ENCODE assay signal across 8 mouse cellular contexts in the genomic region with DNA sequence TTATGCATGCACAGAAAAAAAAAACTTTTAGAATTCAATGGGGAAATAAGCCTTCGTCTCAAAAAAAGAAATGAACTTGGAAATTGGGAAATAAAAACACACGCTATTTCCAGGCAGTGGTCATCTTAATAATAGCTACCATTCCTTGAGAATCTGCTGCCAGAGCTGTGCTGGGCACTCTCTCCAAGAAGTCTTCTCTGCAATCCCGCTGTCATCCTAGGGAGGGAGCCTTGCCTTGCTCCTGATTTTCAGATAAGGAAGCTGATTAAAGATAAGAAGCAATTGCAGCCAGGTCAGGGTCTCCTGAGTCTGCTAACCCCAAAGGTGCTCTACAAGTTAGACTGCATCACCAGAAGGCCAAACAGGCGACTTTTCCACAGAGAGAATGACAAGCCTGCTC.
DNase-seq lines count a peak whose midpoint lies in the region; ATAC-seq and TF ChIP-seq lines count a peak whose summit lies in the region.
"Had no signal": no experiment of that assay in that cellular context is flagged by ENCODE, and none has a peak within 500 bp of the region (broad histone marks: within the 10 kb centered on the region; RNA-seq: fewer than 3 reads in every experiment).

No protein-coding gene starts in this region.

- no peaks in the 10 kb centered on the region for H3K36me3 ChIP-seq in hindbrain, embryonic 11.5 days (ENCODE audit: control insufficient read depth, insufficient read depth, low read length)
- H3K36me3 ChIP-seq in hindbrain, embryonic 14.5 days (replicated peaks; ENCODE audit: control insufficient read depth, insufficient read depth) = no peaks in the 10 kb centered on the region
- no peaks in the 10 kb centered on the region for H3K36me3 ChIP-seq in ES-E14 (ENCODE audit: control insufficient read depth, insufficient read depth, low read length, poor library complexity, severe bottlenecking)
- H3K36me3 ChIP-seq: midbrain, embryonic 12.5 days had no signal

- peak; percentile 19 for DNase-seq in hindbrain, embryonic 11.5 days (ENCODE audit: low spot score)
- DNase-seq in hindbrain, embryonic 14.5 days (ENCODE audit: low spot score) = no peak
- DNase-seq in ES-E14 (ENCODE audit: low read depth, low spot score) = no peak
- peak; percentile 43 for DNase-seq in adrenal gland, postnatal 14 days
- DNase-seq in lung, postnatal 10 days = peak; percentile 38
- no peak for DNase-seq in ovary, postnatal 14 days (ENCODE audit: low spot score)
- no peak for DNase-seq in testis, postnatal 14 days (ENCODE audit: low spot score)

- no peak overlapping the region for H3K4me3 ChIP-seq in hindbrain, embryonic 11.5 days (ENCODE audit: low read depth, low read length)
- no peak overlapping the region for H3K4me3 ChIP-seq in hindbrain, embryonic 14.5 days (replicated peaks; ENCODE audit: low read length)
- no peak overlapping the region for H3K4me3 ChIP-seq in ES-E14 (ENCODE audit: insufficient read depth in 1 of 2, low read depth in 1 of 2, low read length in 2 of 2, poor library complexity in 1 of 2, severe bottlenecking in 1 of 2)
- H3K4me3 ChIP-seq: midbrain, embryonic 12.5 days had no signal

- no peaks in the 10 kb centered on the region for H3K9me3 ChIP-seq in hindbrain, embryonic 11.5 days (ENCODE audit: control insufficient read depth, low read length)
- H3K9me3 ChIP-seq in hindbrain, embryonic 14.5 days (ENCODE audit: control insufficient read depth, low read length) = no peaks in the 10 kb centered on the region
- no peaks in the 10 kb centered on the region for H3K9me3 ChIP-seq in ES-E14 (ENCODE audit: control insufficient read depth, insufficient read depth, low read depth, low read length)
- H3K9me3 ChIP-seq: midbrain, embryonic 12.5 days had no signal

- in situ Hi-C loops in ES-E14 (cut with MboI; ENCODE audit: low sequenced_read_pairs in 2 of 2, unreplicated experiment in 2 of 2) = no loop called here

- no peaks in the 10 kb centered on the region for H3K4me1 ChIP-seq in hindbrain, embryonic 11.5 days (replicated peaks; ENCODE audit: control insufficient read depth, insufficient read depth, low read length)
- peaks cover 6% of the 10 kb centered on the region for H3K4me1 ChIP-seq in hindbrain, embryonic 14.5 days (replicated peaks; ENCODE audit: control insufficient read depth, insufficient read depth, low read length)
- no peaks in the 10 kb centered on the region for H3K4me1 ChIP-seq in ES-E14 (ENCODE audit: control insufficient read depth in 2 of 2, insufficient read depth in 2 of 2, low read length in 2 of 2, poor library complexity in 1 of 2)
- H3K4me1 ChIP-seq: midbrain, embryonic 12.5 days had no signal

- no peak overlapping the region for H3K9ac ChIP-seq in hindbrain, embryonic 11.5 days (ENCODE audit: low read depth, low read length)
- no peak overlapping the region for H3K9ac ChIP-seq in hindbrain, embryonic 14.5 days
- H3K9ac ChIP-seq in ES-E14 (ENCODE audit: insufficient read depth, low read depth, low read length, poor library complexity, severe bottlenecking) = no peak overlapping the region
- H3K9ac ChIP-seq: midbrain, embryonic 12.5 days had no signal

- H3K27ac ChIP-seq in hindbrain, embryonic 11.5 days (ENCODE audit: low read depth, low read length) = no peak overlapping the region
- no peak overlapping the region for H3K27ac ChIP-seq in hindbrain, embryonic 14.5 days
- no peak overlapping the region for H3K27ac ChIP-seq in ES-E14 (ENCODE audit: insufficient read depth, low read depth, low read length, poor library complexity, severe bottlenecking)
- H3K27ac ChIP-seq: midbrain, embryonic 12.5 days had no signal

- H3K27me3 ChIP-seq in hindbrain, embryonic 11.5 days (ENCODE audit: control insufficient read depth, insufficient read depth, low read length) = no peaks in the 10 kb centered on the region
- no peaks in the 10 kb centered on the region for H3K27me3 ChIP-seq in hindbrain, embryonic 14.5 days (ENCODE audit: control insufficient read depth, insufficient read depth, low read length)
- H3K27me3 ChIP-seq: midbrain, embryonic 12.5 days had no signal

- ATAC-seq in hindbrain, embryonic 11.5 days (ENCODE audit: low FRiP score) = no peak
- no peak for ATAC-seq in hindbrain, embryonic 14.5 days (ENCODE audit: low FRiP score)

- 55% methylated on average over 4 of the region's 4 CpGs for WGBS in hindbrain, embryonic 11.5 days
- WGBS in hindbrain, embryonic 14.5 days = 58% methylated on average over 4 of the region's 4 CpGs

- H3K4me2 ChIP-seq in hindbrain, embryonic 11.5 days (replicated peaks; ENCODE audit: low read depth, low read length) = no peak overlapping the region
- no peak overlapping the region for H3K4me2 ChIP-seq in hindbrain, embryonic 14.5 days (replicated peaks)
- H3K4me2 ChIP-seq: midbrain, embryonic 12.5 days had no signal

TF ChIP-seq in ES-E14, 5 proteins besides CTCF, POLR2A, EP300 and RAD21:
- TF ChIP-seq ZC3H11A (IDR thresholded peaks at IDR 0.05; ENCODE audit: borderline replicate concordance, low read depth, low read length) = 0 out of 2 replicates have a peak, but pooled peaks have one; percentile 6
- TF ChIP-seq HCFC1 (IDR thresholded peaks at IDR 0.05; ENCODE audit: borderline replicate concordance, insufficient read depth, low read length) = no peak
- TF ChIP-seq ZNF384 (IDR thresholded peaks at IDR 0.05; ENCODE audit: low read depth, low read length) = no peak
- no peak for TF ChIP-seq MAFK (IDR thresholded peaks at IDR 0.05; ENCODE audit: insufficient read depth, low read depth, low read length)
- no peak for TF ChIP-seq CHD2 (IDR thresholded peaks at IDR 0.05; ENCODE audit: low read depth, low read length)

Comparison
In these comparisons a context has a peak if more than half of its experiments do, and no peak if none do; other contexts are left out.
1. DNase-seq: peak in hindbrain, embryonic 11.5 days (single experiment), adrenal gland, postnatal 14 days (single experiment) and lung, postnatal 10 days (single experiment); none in hindbrain, embryonic 14.5 days (single experiment), ES-E14 (single experiment), ovary, postnatal 14 days (single experiment) and testis, postnatal 14 days (single experiment).